Mouse (Mus musculus): ENCODE data around the gene Tmem229a.

DNA sequence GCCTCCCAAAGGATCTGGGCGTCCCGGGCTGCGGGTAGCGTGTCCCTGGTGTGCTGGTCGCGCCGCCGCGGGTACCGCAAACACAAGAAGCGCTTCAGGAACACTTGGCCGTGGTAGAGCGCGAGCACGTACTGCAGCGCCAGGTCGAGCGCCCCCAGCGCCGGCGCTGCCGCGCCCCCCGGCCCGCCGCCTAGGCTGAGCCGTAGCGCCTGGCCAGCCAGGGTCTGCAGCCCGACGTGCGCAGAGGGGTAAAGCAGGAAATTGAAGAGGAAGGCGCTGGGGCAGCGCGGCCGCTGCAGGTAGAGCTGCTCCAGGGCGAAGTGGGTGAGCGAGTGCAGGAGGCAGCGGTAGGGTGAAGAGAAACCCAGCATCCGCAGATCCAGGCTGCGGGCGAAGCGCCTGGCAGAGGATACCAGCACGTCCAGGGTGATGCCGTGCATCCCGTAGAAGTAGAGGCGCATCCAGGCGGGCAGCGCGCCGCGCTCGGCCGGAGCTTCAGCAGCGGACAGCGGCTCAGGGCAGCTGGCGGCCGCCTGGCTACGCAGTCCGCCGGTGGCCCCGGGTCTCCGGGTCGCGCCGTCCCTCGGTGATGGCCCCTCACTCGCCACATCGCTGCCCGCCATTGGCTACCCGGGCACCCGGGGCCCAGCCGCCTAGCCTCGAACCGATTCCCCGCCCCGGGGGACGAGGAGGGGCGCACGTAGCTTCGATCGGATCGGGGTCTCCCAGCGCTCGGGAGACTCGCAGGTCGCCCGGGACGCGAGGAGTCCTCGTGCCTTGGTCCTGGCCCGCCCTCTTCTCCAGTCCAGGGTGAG is 759 bp downstream of the Tmem229a start:
- TF ChIP-seq CTCF (IDR thresholded peaks at IDR 0.05; ENCODE audit: extremely low read depth, insufficient read depth, insufficient read length, insufficient replicate concordance) (no peak), POLR2A (IDR thresholded peaks at IDR 0.05; ENCODE audit: low read depth, low read length) (no peak)
